Mouse (Mus musculus): Measurements from ENCODE around the gene Pirb.
"Not testable (repeated sequence)": the region's sequence is repeated elsewhere in the genome, so short reads cannot be mapped to it uniquely, and the experiment has no call there.

Gene Pirb

GRCm38 (mm10) chr7:3720268-3720667 lies at the start of gene Pirb:
Pirb (minus strand) TSS chr7:3720391.
- not testable (repeated sequence) for DNase-seq

GRCm38 (mm10) chr7:3732675-3733074 lies 12.5 kb upstream of the Pirb start:
- DNase-seq, result not testable (repeated sequence)

GRCm38 (mm10) chr7:3725459-3725858 lies 5.3 kb upstream of the Pirb start:
- not testable (repeated sequence) for DNase-seq

GRCm38 (mm10) chr7:3715249-3715648 lies 4.9 kb downstream of the Pirb start:
- no peak for DNase-seq

- no peak for DNase-seq
Observed at GRCm38 (mm10) chr7:3712264-3712942, 7.8 kb downstream of the Pirb start.

- no peak for DNase-seq
Observed at GRCm38 (mm10) chr7:3709000-3709399, 11.2 kb downstream of the Pirb start.

- DNase-seq, result not testable (repeated sequence)
Observed at GRCm38 (mm10) chr7:3708447-3708980, 11.7 kb downstream of the Pirb start.

GRCm38 (mm10) chr7:3707568-3708413 lies 12.4 kb downstream of the Pirb start:
- no peak for DNase-seq

GRCm38 (mm10) chr7:3707027-3707426 lies 13.2 kb downstream of the Pirb start:
- no peak for DNase-seq

GRCm38 (mm10) chr7:3706343-3706934 lies 13.8 kb downstream of the Pirb start:
- DNase-seq, result no peak

GRCm38 (mm10) chr7:3705911-3706310 lies 14.3 kb downstream of the Pirb start:
- DNase-seq, result no peak

- DNase-seq, result not testable (repeated sequence)
Observed at GRCm38 (mm10) chr7:3705461-3705860, 14.7 kb downstream of the Pirb start.

- no peak for DNase-seq
Observed at GRCm38 (mm10) chr7:3704475-3704874, 15.7 kb downstream of the Pirb start.

GRCm38 (mm10) chr7:3703879-3704441 lies 16.2 kb downstream of the Pirb start, which contains the start of gene Rps9:
Rps9 (plus strand) TSS chr7:3703993.
- peak; percentile 96 to 97 for DNase-seq

GRCm38 (mm10) chr7:3703148-3703878 lies 16.9 kb downstream of the Pirb start:
- DNase-seq, result no peak

- DNase-seq, result no peak
Observed at GRCm38 (mm10) chr7:3698471-3698870, 21.7 kb downstream of the Pirb start.

- peak in 1 of 2 experiments; percentile 33 for DNase-seq
Observed at GRCm38 (mm10) chr7:3694949-3695305, 25.3 kb downstream of the Pirb start.

GRCm38 (mm10) chr7:3694076-3694948 lies 25.9 kb downstream of the Pirb start:
- peak; percentile 44 to 67 for DNase-seq

- DNase-seq, result no peak
Observed at GRCm38 (mm10) chr7:3693809-3694075, 26.4 kb downstream of the Pirb start.

GRCm38 (mm10) chr7:3692987-3693808 lies 27.0 kb downstream of the Pirb start, which contains the start of gene Mboat7:
Mboat7 (minus strand) TSS chr7:3693523.
- peak; percentile 94 to 96 for DNase-seq

Measured in cerebellum, postnatal 25 days (tissue).